Mouse (Mus musculus): ENCODE data around the gene Gm37419. TPM values are rescaled to one million over a fixed set of nuclear protein-coding genes. Genes with fewer than 3 reads are reported as not detected.

Gm37419 gene
- polyA plus RNA-seq, 1 experiment from 2014 or later, result not detected

- H3K9ac ChIP-seq (replicated peaks; ENCODE audit: low read length), result no peak overlapping the region
- no peaks in the 10 kb centered on the region for H3K9me3 ChIP-seq (ENCODE audit: low read length)
- H3K36me3 ChIP-seq (ENCODE audit: insufficient read depth, low read length), result no peaks in the 10 kb centered on the region
- H3K4me1 ChIP-seq (ENCODE audit: insufficient read depth, low read length), result no peaks in the 10 kb centered on the region
- H3K4me3 ChIP-seq (ENCODE audit: low read length), result no peak overlapping the region
- 69% methylated on average over 3 of the region's 3 CpGs for WGBS
- H3K4me2 ChIP-seq (replicated peaks; ENCODE audit: low read depth, low read length), result no peak overlapping the region
- ATAC-seq (ENCODE audit: low FRiP score, low TSS enrichment), result no peak
- H3K27me3 ChIP-seq (ENCODE audit: insufficient read depth, low read length), result no peaks in the 10 kb centered on the region
- no peak overlapping the region for H3K27ac ChIP-seq (ENCODE audit: low read length)
Observed at GRCm38 (mm10) chr16:24014378-24014777, 26.1 kb downstream of the Gm37419 start.

GRCm38 (mm10) chr16:24016273-24016672, 28.0 kb downstream of the Gm37419 start:
- no peak overlapping the region for H3K4me3 ChIP-seq (ENCODE audit: low read length)
- H3K9ac ChIP-seq (replicated peaks; ENCODE audit: low read length), result no peak overlapping the region
- WGBS, result 48% methylated on average over 6 of the region's 6 CpGs
- ATAC-seq (ENCODE audit: low FRiP score, low TSS enrichment), result no peak
- H3K9me3 ChIP-seq (ENCODE audit: low read length), result no peaks in the 10 kb centered on the region
- H3K27ac ChIP-seq (ENCODE audit: low read length), result no peak overlapping the region
- H3K4me1 ChIP-seq (ENCODE audit: insufficient read depth, low read length), result no peaks in the 10 kb centered on the region
- no peak overlapping the region for H3K4me2 ChIP-seq (replicated peaks; ENCODE audit: low read depth, low read length)
- H3K36me3 ChIP-seq (ENCODE audit: insufficient read depth, low read length), result no peaks in the 10 kb centered on the region
- no peaks in the 10 kb centered on the region for H3K27me3 ChIP-seq (ENCODE audit: insufficient read depth, low read length)

GRCm38 (mm10) chr16:24016742-24017141, 28.5 kb downstream of the Gm37419 start:
- Histone ChIP-seq H3K27me3 (ENCODE audit: insufficient read depth, low read length) (no peaks in the 10 kb centered on the region), H3K4me2 (replicated peaks; ENCODE audit: low read depth, low read length) (no peak overlapping the region), H3K4me1 (ENCODE audit: insufficient read depth, low read length) (no peaks in the 10 kb centered on the region), H3K9me3 (ENCODE audit: low read length) (no peaks in the 10 kb centered on the region), H3K27ac (ENCODE audit: low read length) (no peak overlapping the region), H3K4me3 (ENCODE audit: low read length) (no peak overlapping the region), H3K9ac (replicated peaks; ENCODE audit: low read length) (no peak overlapping the region), H3K36me3 (ENCODE audit: insufficient read depth, low read length) (no peaks in the 10 kb centered on the region)
- WGBS, result 51% methylated on average over 5 of the region's 5 CpGs
- no peak for ATAC-seq (ENCODE audit: low FRiP score, low TSS enrichment)

GRCm38 (mm10) chr16:24021722-24022121, 33.4 kb downstream of the Gm37419 start:
- Histone ChIP-seq H3K27ac (ENCODE audit: low read length) (no peak overlapping the region), H3K9me3 (ENCODE audit: low read length) (no peaks in the 10 kb centered on the region), H3K27me3 (ENCODE audit: insufficient read depth, low read length) (no peaks in the 10 kb centered on the region), H3K9ac (replicated peaks; ENCODE audit: low read length) (no peak overlapping the region), H3K4me2 (replicated peaks; ENCODE audit: low read depth, low read length) (no peak overlapping the region), H3K4me1 (ENCODE audit: insufficient read depth, low read length) (no peaks in the 10 kb centered on the region), H3K4me3 (ENCODE audit: low read length) (no peak overlapping the region), H3K36me3 (ENCODE audit: insufficient read depth, low read length) (no peaks in the 10 kb centered on the region)
- ATAC-seq (ENCODE audit: low FRiP score, low TSS enrichment), result no peak
- 45% methylated on average over 1 of the region's 1 CpGs for WGBS

- Histone ChIP-seq H3K36me3 (ENCODE audit: insufficient read depth, low read length) (no peaks in the 10 kb centered on the region), H3K27me3 (ENCODE audit: insufficient read depth, low read length) (no peaks in the 10 kb centered on the region), H3K4me3 (ENCODE audit: low read length) (no peak overlapping the region), H3K9me3 (ENCODE audit: low read length) (no peaks in the 10 kb centered on the region), H3K9ac (replicated peaks; ENCODE audit: low read length) (no peak overlapping the region), H3K27ac (ENCODE audit: low read length) (no peak overlapping the region), H3K4me2 (replicated peaks; ENCODE audit: low read depth, low read length) (no peak overlapping the region), H3K4me1 (ENCODE audit: insufficient read depth, low read length) (no peaks in the 10 kb centered on the region)
- 73% methylated on average over 4 of the region's 4 CpGs for WGBS
- no peak for ATAC-seq (ENCODE audit: low FRiP score, low TSS enrichment)
Observed at GRCm38 (mm10) chr16:24022605-24023004, 34.3 kb downstream of the Gm37419 start.

GRCm38 (mm10) chr16:24025442-24025841, 37.2 kb downstream of the Gm37419 start:
- no peak for ATAC-seq (ENCODE audit: low FRiP score, low TSS enrichment)
- Histone ChIP-seq H3K36me3 (ENCODE audit: insufficient read depth, low read length) (no peaks in the 10 kb centered on the region), H3K27me3 (ENCODE audit: insufficient read depth, low read length) (no peaks in the 10 kb centered on the region), H3K4me2 (replicated peaks; ENCODE audit: low read depth, low read length) (no peak overlapping the region), H3K9me3 (ENCODE audit: low read length) (no peaks in the 10 kb centered on the region), H3K9ac (replicated peaks; ENCODE audit: low read length) (no peak overlapping the region), H3K4me3 (ENCODE audit: low read length) (no peak overlapping the region), H3K27ac (ENCODE audit: low read length) (no peak overlapping the region), H3K4me1 (ENCODE audit: insufficient read depth, low read length) (no peaks in the 10 kb centered on the region)
- 62% methylated on average over 7 of the region's 7 CpGs for WGBS

- 88% methylated on average over 2 of the region's 2 CpGs for WGBS
- Histone ChIP-seq H3K4me3 (ENCODE audit: low read length) (no peak overlapping the region), H3K9me3 (ENCODE audit: low read length) (no peaks in the 10 kb centered on the region), H3K4me2 (replicated peaks; ENCODE audit: low read depth, low read length) (no peak overlapping the region), H3K36me3 (ENCODE audit: insufficient read depth, low read length) (no peaks in the 10 kb centered on the region), H3K9ac (replicated peaks; ENCODE audit: low read length) (no peak overlapping the region), H3K4me1 (ENCODE audit: insufficient read depth, low read length) (no peaks in the 10 kb centered on the region), H3K27me3 (ENCODE audit: insufficient read depth, low read length) (no peaks in the 10 kb centered on the region), H3K27ac (ENCODE audit: low read length) (no peak overlapping the region)
- ATAC-seq (ENCODE audit: low FRiP score, low TSS enrichment), result no peak
Observed at GRCm38 (mm10) chr16:24029965-24030672, 41.8 kb downstream of the Gm37419 start.

GRCm38 (mm10) chr16:24033259-24033658, 45.0 kb downstream of the Gm37419 start:
- WGBS, result 93% methylated on average over 5 of the region's 5 CpGs
- H3K36me3 ChIP-seq (ENCODE audit: insufficient read depth, low read length), result no peaks in the 10 kb centered on the region
- no peaks in the 10 kb centered on the region for H3K27me3 ChIP-seq (ENCODE audit: insufficient read depth, low read length)
- no peak overlapping the region for H3K4me2 ChIP-seq (replicated peaks; ENCODE audit: low read depth, low read length)
- no peak overlapping the region for H3K9ac ChIP-seq (replicated peaks; ENCODE audit: low read length)
- ATAC-seq (ENCODE audit: low FRiP score, low TSS enrichment), result no peak
- H3K4me3 ChIP-seq (ENCODE audit: low read length), result no peak overlapping the region
- no peaks in the 10 kb centered on the region for H3K4me1 ChIP-seq (ENCODE audit: insufficient read depth, low read length)
- no peak overlapping the region for H3K27ac ChIP-seq (ENCODE audit: low read length)
- no peaks in the 10 kb centered on the region for H3K9me3 ChIP-seq (ENCODE audit: low read length)

- ATAC-seq (ENCODE audit: low FRiP score, low TSS enrichment), result no peak
- no peaks in the 10 kb centered on the region for H3K9me3 ChIP-seq (ENCODE audit: low read length)
- 76% methylated on average over 2 of the region's 2 CpGs for WGBS
- H3K4me1 ChIP-seq (ENCODE audit: insufficient read depth, low read length), result no peaks in the 10 kb centered on the region
- no peak overlapping the region for H3K27ac ChIP-seq (ENCODE audit: low read length)
- no peak overlapping the region for H3K4me2 ChIP-seq (replicated peaks; ENCODE audit: low read depth, low read length)
- no peaks in the 10 kb centered on the region for H3K27me3 ChIP-seq (ENCODE audit: insufficient read depth, low read length)
- H3K4me3 ChIP-seq (ENCODE audit: low read length), result no peak overlapping the region
- H3K9ac ChIP-seq (replicated peaks; ENCODE audit: low read length), result no peak overlapping the region
- H3K36me3 ChIP-seq (ENCODE audit: insufficient read depth, low read length), result no peaks in the 10 kb centered on the region
Observed at GRCm38 (mm10) chr16:24034450-24034849, 46.2 kb downstream of the Gm37419 start.

GRCm38 (mm10) chr16:24035767-24036166, 47.5 kb downstream of the Gm37419 start:
- ATAC-seq (ENCODE audit: low FRiP score, low TSS enrichment), result no peak
- Histone ChIP-seq H3K36me3 (ENCODE audit: insufficient read depth, low read length) (no peaks in the 10 kb centered on the region), H3K27ac (ENCODE audit: low read length) (no peak overlapping the region), H3K9ac (replicated peaks; ENCODE audit: low read length) (no peak overlapping the region), H3K4me1 (ENCODE audit: insufficient read depth, low read length) (no peaks in the 10 kb centered on the region), H3K27me3 (ENCODE audit: insufficient read depth, low read length) (no peaks in the 10 kb centered on the region), H3K4me3 (ENCODE audit: low read length) (no peak overlapping the region), H3K9me3 (ENCODE audit: low read length) (no peaks in the 10 kb centered on the region), H3K4me2 (replicated peaks; ENCODE audit: low read depth, low read length) (no peak overlapping the region)

All from kidney, embryonic 16.5 days (tissue).